Mouse (Mus musculus) lung, adult 2 months (tissue): Measurements from ENCODE around the gene Gm3045. TPM values are rescaled to one million over a fixed set of nuclear protein-coding genes. Genes with fewer than 3 reads are reported as not detected.

Source experiments
- DNase-seq: peaks from one replicate; pipeline ENCODE4 v3.0.0; 2022
- H3K4me1 ChIP-seq: fragments of 200-500 bp; 2 replicates; pipeline ENCODE4 v1.6.1; 2011; ENCODE audit warnings: low read length; ENCODE audit not compliant: control insufficient read depth, insufficient read depth
- H3K4me3 ChIP-seq: fragments of 200-500 bp; replicated peaks from 2 replicates; pipeline ENCODE3; 2011; ENCODE audit warnings: low read depth, mild to moderate bottlenecking, control low read depth, low read length; ENCODE audit errors: extremely low read depth
- CTCF ChIP-seq: fragments of 200-500 bp; IDR thresholded peaks from 2 replicates; pipeline ENCODE4 v1.5.1; 2011; ENCODE audit warnings: mild to moderate bottlenecking, low read length, control low read depth; ENCODE audit not compliant: insufficient read depth
- POLR2A ChIP-seq: fragments of 200-500 bp; IDR thresholded peaks from 2 replicates; pipeline ENCODE4 v1.6.1; 2011; ENCODE audit warnings: low read depth, mild to moderate bottlenecking, control low read depth, low read length, borderline replicate concordance; ENCODE audit errors: extremely low read depth
- WGBS: fragments of 180-500 bp; shearing (Covaris S2); methylation state at CpG from one replicate; pipeline ENCODE4 v1.1.7; 2018; 5-methylcytosine and 5-hydroxymethylcytosine counted together
- polyA plus RNA-seq: library from polyadenylated mRNA; depleted of rRNA; stranded (reverse); fragments of >200 nt; gene quantifications from 2 replicates; pipeline ENCODE4 v1.2.3, GENCODE M21; 2012

The Gm3045 gene
- polyA plus RNA-seq, 1 experiment, result not detected

- no peak for TF ChIP-seq CTCF
- TF ChIP-seq POLR2A, result no peak
- no peak for DNase-seq
- no peak overlapping the region for H3K4me3 ChIP-seq
- WGBS, result 78% methylated on average over 7 of the region's 7 CpGs
- no peaks in the 10 kb centered on the region for H3K4me1 ChIP-seq
Observed at GRCm38 (mm10) chr13:56463261-56463660, 36.9 kb downstream of the Gm3045 start.

- DNase-seq, result no peak
- 78% methylated on average over 6 of the region's 6 CpGs for WGBS
- TF ChIP-seq CTCF (no peak), POLR2A (no peak)
- H3K4me1 ChIP-seq, result no peaks in the 10 kb centered on the region
- no peak overlapping the region for H3K4me3 ChIP-seq
Observed at GRCm38 (mm10) chr13:56463750-56464149, 37.4 kb downstream of the Gm3045 start.

GRCm38 (mm10) chr13:56467786-56468185 is 41.4 kb downstream of the Gm3045 start:
- 95% methylated on average over 7 of the region's 7 CpGs for WGBS

GRCm38 (mm10) chr13:56468536-56468935 is 42.1 kb downstream of the Gm3045 start:
- no peak for TF ChIP-seq CTCF
- no peak for TF ChIP-seq POLR2A
- Histone ChIP-seq H3K4me3 (no peak overlapping the region), H3K4me1 (no peaks in the 10 kb centered on the region)
- WGBS, result 85% methylated on average over 4 of the region's 4 CpGs
- DNase-seq, result no peak

More at GRCm38 (mm10) chr13:56467786-56468185, 41.4 kb downstream of the Gm3045 start:
- TF ChIP-seq POLR2A, result no peak
- no peak for TF ChIP-seq CTCF
- Histone ChIP-seq H3K4me3 (no peak overlapping the region), H3K4me1 (no peaks in the 10 kb centered on the region)
- DNase-seq, result no peak

- no peak overlapping the region for H3K4me3 ChIP-seq
- H3K4me1 ChIP-seq, result no peaks in the 10 kb centered on the region
- no peak for DNase-seq
- no peak for TF ChIP-seq CTCF
- no peak for TF ChIP-seq POLR2A
- WGBS, result 78% methylated on average over 6 of the region's 6 CpGs
Observed at GRCm38 (mm10) chr13:56471211-56471610, 44.8 kb downstream of the Gm3045 start.

- 43% methylated on average over 9 of the region's 9 CpGs for WGBS
- DNase-seq, result peak; percentile 14
- TF ChIP-seq CTCF (no peak), POLR2A (no peak)
- Histone ChIP-seq H3K4me3 (no peak overlapping the region), H3K4me1 (no peaks in the 10 kb centered on the region)
Observed at GRCm38 (mm10) chr13:56471951-56472350, 45.6 kb downstream of the Gm3045 start.

GRCm38 (mm10) chr13:56472661-56473060 is 46.3 kb downstream of the Gm3045 start:
- Histone ChIP-seq H3K4me1 (no peaks in the 10 kb centered on the region), H3K4me3 (no peak overlapping the region)
- no peak for DNase-seq
- no peak for TF ChIP-seq POLR2A
- TF ChIP-seq CTCF, result no peak
- 84% methylated on average over 9 of the region's 9 CpGs for WGBS

- peak; percentile 15 for DNase-seq
- TF ChIP-seq CTCF, result peak; percentile 84
- no peak for TF ChIP-seq POLR2A
- H3K4me1 ChIP-seq, result no peaks in the 10 kb centered on the region
- H3K4me3 ChIP-seq, result no peak overlapping the region
- 27% methylated on average over 4 of the region's 4 CpGs for WGBS
Observed at GRCm38 (mm10) chr13:56475363-56475762, 49.0 kb downstream of the Gm3045 start.

GRCm38 (mm10) chr13:56476790-56477189 is 50.4 kb downstream of the Gm3045 start:
- 44% methylated on average over 5 of the region's 5 CpGs for WGBS
- Histone ChIP-seq H3K4me1 (no peaks in the 10 kb centered on the region), H3K4me3 (no peak overlapping the region)
- no peak for TF ChIP-seq CTCF
- TF ChIP-seq POLR2A, result no peak
- no peak for DNase-seq

GRCm38 (mm10) chr13:56477271-56477670 is 50.9 kb downstream of the Gm3045 start:
- TF ChIP-seq POLR2A, result no peak
- no peak for TF ChIP-seq CTCF
- Histone ChIP-seq H3K4me1 (no peaks in the 10 kb centered on the region), H3K4me3 (no peak overlapping the region)
- DNase-seq, result no peak
- WGBS, result 8% methylated on average over 6 of the region's 6 CpGs
